Mouse (Mus musculus): Measurements from ENCODE around the gene Oas3. TPM values are rescaled to one million over a fixed set of nuclear protein-coding genes. Genes with fewer than 3 reads are reported as not detected.
A peak's percentile ranks its signal among the peaks of the same experiment; 100 is the strongest.

Gene Oas3
- polyA plus RNA-seq, 1 experiment, result 1.9 TPM

GRCm38 (mm10) chr5:120769396-120769795 lies 8.1 kb downstream of the Oas3 start:
- no peaks in the 10 kb centered on the region for H3K27me3 ChIP-seq (ENCODE audit: control insufficient read depth, insufficient read depth, low read length, poor library complexity, severe bottlenecking)
- H3K9ac ChIP-seq (ENCODE audit: low read depth, poor library complexity, severe bottlenecking), result no peak overlapping the region
- H3K4me1 ChIP-seq (ENCODE audit: control insufficient read depth, insufficient read depth, low read length), result no peaks in the 10 kb centered on the region
- no peak overlapping the region for H3K4me3 ChIP-seq (ENCODE audit: low read depth, low read length)
- TF ChIP-seq EP300 (IDR thresholded peaks at IDR 0.05; ENCODE audit: insufficient read depth, low read depth, low read length) (no peak), POLR2A (IDR thresholded peaks at IDR 0.05; ENCODE audit: insufficient read depth, low read length) (no peak), CTCF (IDR thresholded peaks at IDR 0.05; ENCODE audit: low read depth, low read length) (no peak)
- H3K9me3 ChIP-seq (replicated peaks; ENCODE audit: control insufficient read depth, insufficient read depth, low read length, poor library complexity, severe bottlenecking), result no peaks in the 10 kb centered on the region
- no peak overlapping the region for H3K27ac ChIP-seq (ENCODE audit: insufficient read depth, low read length)
- H3K36me3 ChIP-seq (ENCODE audit: control insufficient read depth, insufficient read depth, low read length, poor library complexity, severe bottlenecking), result no peaks in the 10 kb centered on the region

GRCm38 (mm10) chr5:120765010-120765409 lies 12.5 kb downstream of the Oas3 start:
- H3K9me3 ChIP-seq (replicated peaks; ENCODE audit: control insufficient read depth, insufficient read depth, low read length, poor library complexity, severe bottlenecking), result no peaks in the 10 kb centered on the region
- H3K4me1 ChIP-seq (ENCODE audit: control insufficient read depth, insufficient read depth, low read length), result no peaks in the 10 kb centered on the region
- H3K36me3 ChIP-seq (ENCODE audit: control insufficient read depth, insufficient read depth, low read length, poor library complexity, severe bottlenecking), result no peaks in the 10 kb centered on the region
- H3K27me3 ChIP-seq (ENCODE audit: control insufficient read depth, insufficient read depth, low read length, poor library complexity, severe bottlenecking), result no peaks in the 10 kb centered on the region
- H3K27ac ChIP-seq (ENCODE audit: insufficient read depth, low read length), result no peak overlapping the region
- no peak for TF ChIP-seq EP300 (IDR thresholded peaks at IDR 0.05; ENCODE audit: insufficient read depth, low read depth, low read length)
- TF ChIP-seq CTCF (IDR thresholded peaks at IDR 0.05; ENCODE audit: low read depth, low read length), result peak; percentile 59
- TF ChIP-seq POLR2A (IDR thresholded peaks at IDR 0.05; ENCODE audit: insufficient read depth, low read length), result no peak
- no peak overlapping the region for H3K9ac ChIP-seq (ENCODE audit: low read depth, poor library complexity, severe bottlenecking)
- H3K4me3 ChIP-seq (ENCODE audit: low read depth, low read length), result no peak overlapping the region

GRCm38 (mm10) chr5:120761901-120762300 lies 15.6 kb downstream of the Oas3 start:
- TF ChIP-seq EP300 (IDR thresholded peaks at IDR 0.05; ENCODE audit: insufficient read depth, low read depth, low read length) (no peak), POLR2A (IDR thresholded peaks at IDR 0.05; ENCODE audit: insufficient read depth, low read length) (no peak), CTCF (IDR thresholded peaks at IDR 0.05; ENCODE audit: low read depth, low read length) (no peak)
- Histone ChIP-seq H3K9me3 (replicated peaks; ENCODE audit: control insufficient read depth, insufficient read depth, low read length, poor library complexity, severe bottlenecking) (no peaks in the 10 kb centered on the region), H3K4me3 (ENCODE audit: low read depth, low read length) (peak overlapping the region; percentile 56), H3K4me1 (ENCODE audit: control insufficient read depth, insufficient read depth, low read length) (no peaks in the 10 kb centered on the region), H3K27me3 (ENCODE audit: control insufficient read depth, insufficient read depth, low read length, poor library complexity, severe bottlenecking) (no peaks in the 10 kb centered on the region), H3K9ac (ENCODE audit: low read depth, poor library complexity, severe bottlenecking) (no peak overlapping the region), H3K27ac (ENCODE audit: insufficient read depth, low read length) (no peak overlapping the region), H3K36me3 (ENCODE audit: control insufficient read depth, insufficient read depth, low read length, poor library complexity, severe bottlenecking) (no peaks in the 10 kb centered on the region)

GRCm38 (mm10) chr5:120754215-120754614 lies 23.2 kb downstream of the Oas3 start:
- Histone ChIP-seq H3K4me3 (ENCODE audit: low read depth, low read length) (no peak overlapping the region), H3K9me3 (replicated peaks; ENCODE audit: control insufficient read depth, insufficient read depth, low read length, poor library complexity, severe bottlenecking) (no peaks in the 10 kb centered on the region), H3K4me1 (ENCODE audit: control insufficient read depth, insufficient read depth, low read length) (no peaks in the 10 kb centered on the region), H3K27me3 (ENCODE audit: control insufficient read depth, insufficient read depth, low read length, poor library complexity, severe bottlenecking) (no peaks in the 10 kb centered on the region), H3K36me3 (ENCODE audit: control insufficient read depth, insufficient read depth, low read length, poor library complexity, severe bottlenecking) (no peaks in the 10 kb centered on the region), H3K9ac (ENCODE audit: low read depth, poor library complexity, severe bottlenecking) (no peak overlapping the region), H3K27ac (ENCODE audit: insufficient read depth, low read length) (no peak overlapping the region)
- no peak for TF ChIP-seq EP300 (IDR thresholded peaks at IDR 0.05; ENCODE audit: insufficient read depth, low read depth, low read length)
- TF ChIP-seq POLR2A (IDR thresholded peaks at IDR 0.05; ENCODE audit: insufficient read depth, low read length), result no peak
- no peak for TF ChIP-seq CTCF (IDR thresholded peaks at IDR 0.05; ENCODE audit: low read depth, low read length)

- Histone ChIP-seq H3K9ac (ENCODE audit: low read depth, poor library complexity, severe bottlenecking) (no peak overlapping the region), H3K36me3 (ENCODE audit: control insufficient read depth, insufficient read depth, low read length, poor library complexity, severe bottlenecking) (no peaks in the 10 kb centered on the region), H3K9me3 (replicated peaks; ENCODE audit: control insufficient read depth, insufficient read depth, low read length, poor library complexity, severe bottlenecking) (no peaks in the 10 kb centered on the region), H3K27ac (ENCODE audit: insufficient read depth, low read length) (no peak overlapping the region), H3K27me3 (ENCODE audit: control insufficient read depth, insufficient read depth, low read length, poor library complexity, severe bottlenecking) (no peaks in the 10 kb centered on the region), H3K4me3 (ENCODE audit: low read depth, low read length) (no peak overlapping the region), H3K4me1 (ENCODE audit: control insufficient read depth, insufficient read depth, low read length) (no peaks in the 10 kb centered on the region)
- TF ChIP-seq CTCF (IDR thresholded peaks at IDR 0.05; ENCODE audit: low read depth, low read length), result no peak
- no peak for TF ChIP-seq EP300 (IDR thresholded peaks at IDR 0.05; ENCODE audit: insufficient read depth, low read depth, low read length)
- no peak for TF ChIP-seq POLR2A (IDR thresholded peaks at IDR 0.05; ENCODE audit: insufficient read depth, low read length)
Measured at GRCm38 (mm10) chr5:120752786-120753185, 24.7 kb downstream of the Oas3 start.

- H3K9me3 ChIP-seq (replicated peaks; ENCODE audit: control insufficient read depth, insufficient read depth, low read length, poor library complexity, severe bottlenecking), result no peaks in the 10 kb centered on the region
Measured at GRCm38 (mm10) chr5:120751206-120751605, 26.3 kb downstream of the Oas3 start.

More at GRCm38 (mm10) chr5:120751206-120751605, 26.3 kb downstream of the Oas3 start:
- TF ChIP-seq EP300 (IDR thresholded peaks at IDR 0.05; ENCODE audit: insufficient read depth, low read depth, low read length), result no peak
- no peak for TF ChIP-seq POLR2A (IDR thresholded peaks at IDR 0.05; ENCODE audit: insufficient read depth, low read length)
- TF ChIP-seq CTCF (IDR thresholded peaks at IDR 0.05; ENCODE audit: low read depth, low read length), result no peak
- Histone ChIP-seq H3K27ac (ENCODE audit: insufficient read depth, low read length) (no peak overlapping the region), H3K9ac (ENCODE audit: low read depth, poor library complexity, severe bottlenecking) (no peak overlapping the region), H3K36me3 (ENCODE audit: control insufficient read depth, insufficient read depth, low read length, poor library complexity, severe bottlenecking) (no peaks in the 10 kb centered on the region), H3K4me3 (ENCODE audit: low read depth, low read length) (no peak overlapping the region), H3K27me3 (ENCODE audit: control insufficient read depth, insufficient read depth, low read length, poor library complexity, severe bottlenecking) (no peaks in the 10 kb centered on the region), H3K4me1 (ENCODE audit: control insufficient read depth, insufficient read depth, low read length) (no peaks in the 10 kb centered on the region)
